Mouse (Mus musculus) erythroblast, embryonic 14.5 days (primary cell): Measurements from ENCODE around the gene Rap1gap2. TPM values are rescaled to one million over a fixed set of nuclear protein-coding genes. Genes with fewer than 3 reads are reported as not detected.

ENCODE experiments used
- H3K27me3 ChIP-seq: 2 replicates; pipeline ENCODE4 v1.6.1; 2012; ENCODE audit warnings: inconsistent platforms; ENCODE audit not compliant: control insufficient read depth
- H3K36me3 ChIP-seq: 2 replicates; pipeline ENCODE4 v1.6.1; 2012; ENCODE audit warnings: mild to moderate bottlenecking, inconsistent platforms; ENCODE audit not compliant: control insufficient read depth
- H3K4me1 ChIP-seq: 2 replicates; pipeline ENCODE4 v1.6.1; 2012; ENCODE audit warnings: inconsistent platforms; ENCODE audit not compliant: control insufficient read depth
- H3K4me3 ChIP-seq: replicated peaks from 2 replicates; pipeline ENCODE3; 2012; ENCODE audit warnings: moderate library complexity, mild to moderate bottlenecking, inconsistent platforms
- H3K9me3 ChIP-seq: 2 replicates; pipeline ENCODE4 v1.6.1; 2012; ENCODE audit warnings: low read length, inconsistent platforms, mixed read lengths; ENCODE audit not compliant: control insufficient read depth
- GATA1 ChIP-seq: IDR thresholded peaks from 2 replicates; pipeline ENCODE4 v1.6.1; 2012; ENCODE audit warnings: low read length, inconsistent platforms, mixed read lengths
- TAL1 ChIP-seq: IDR thresholded peaks from 3 replicates; pipeline ENCODE4 v1.6.1; 2012; ENCODE audit warnings: low read length, inconsistent platforms, mixed read lengths
- polyA plus RNA-seq: library from polyadenylated mRNA; stranded (reverse); fragments of >175 nt; gene quantifications from 2 replicates; pipeline ENCODE4 v1.2.3, GENCODE M21; 2012

The Rap1gap2 gene
- polyA plus RNA-seq, 1 experiment = 0.03 TPM

- no peaks in the 10 kb centered on the region for H3K36me3 ChIP-seq
- TF ChIP-seq TAL1 = no peak
- no peak for TF ChIP-seq GATA1
Measured at GRCm38 (mm10) chr11:74408587-74409446, 201.9 kb downstream of the Rap1gap2 start.

DNA sequence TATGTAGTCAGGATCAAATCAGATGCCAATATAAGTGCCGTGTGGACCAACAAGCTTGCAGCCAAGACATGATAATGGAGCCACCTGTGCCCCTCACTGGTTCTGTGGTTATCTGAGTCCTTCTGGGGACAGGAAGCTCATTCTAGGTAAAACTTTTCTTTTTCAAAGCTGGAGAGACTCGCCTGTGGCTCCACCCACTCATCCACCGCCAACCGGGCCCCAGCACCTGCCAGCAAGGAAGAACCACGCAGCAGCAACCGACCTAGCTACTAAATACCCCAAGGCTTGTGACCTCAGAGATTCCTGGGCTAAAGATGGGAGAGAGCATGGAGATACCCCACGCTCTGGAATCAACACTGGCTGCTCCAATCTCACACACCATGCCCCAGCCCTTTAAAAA lies 205.5 kb downstream of the Rap1gap2 start:
- H3K9me3 ChIP-seq = no peaks in the 10 kb centered on the region
- TF ChIP-seq TAL1 (no peak), GATA1 (no peak)
- no peaks in the 10 kb centered on the region for H3K4me1 ChIP-seq
- no peak overlapping the region for H3K4me3 ChIP-seq
- no peaks in the 10 kb centered on the region for H3K36me3 ChIP-seq
- H3K27me3 ChIP-seq = no peaks in the 10 kb centered on the region

More at GRCm38 (mm10) chr11:74408587-74409446, 201.9 kb downstream of the Rap1gap2 start:
- Histone ChIP-seq H3K4me3 (no peak overlapping the region), H3K9me3 (no peaks in the 10 kb centered on the region), H3K27me3 (no peaks in the 10 kb centered on the region), H3K4me1 (no peaks in the 10 kb centered on the region)

DNA sequence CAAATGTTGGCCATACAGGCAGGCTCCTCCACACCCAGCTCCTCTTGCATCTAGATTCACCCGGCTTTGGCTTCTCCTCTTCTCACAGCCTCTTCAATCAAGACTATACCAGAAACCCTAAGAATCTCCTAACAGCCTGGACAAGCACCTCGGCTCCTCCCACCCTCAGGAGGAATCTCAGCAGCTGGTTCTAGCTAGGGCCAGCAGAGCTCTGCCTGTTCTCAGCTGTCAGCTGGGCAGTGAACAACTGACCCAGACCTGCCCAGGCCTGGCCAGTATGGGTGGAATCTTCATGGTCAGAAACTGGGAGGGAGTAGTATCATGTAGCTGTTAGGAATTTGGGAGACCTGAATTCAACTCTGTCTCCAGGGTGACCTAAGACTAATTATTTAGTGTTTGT lies 206.5 kb downstream of the Rap1gap2 start:
- Histone ChIP-seq H3K9me3 (no peaks in the 10 kb centered on the region), H3K4me1 (no peaks in the 10 kb centered on the region), H3K4me3 (no peak overlapping the region), H3K36me3 (no peaks in the 10 kb centered on the region), H3K27me3 (no peaks in the 10 kb centered on the region)
- TF ChIP-seq GATA1 (no peak), TAL1 (no peak)

- Histone ChIP-seq H3K4me3 (no peak overlapping the region), H3K36me3 (no peaks in the 10 kb centered on the region; the same call in 1 of the 2 replicates), H3K4me1 (no peaks in the 10 kb centered on the region), H3K9me3 (no peaks in the 10 kb centered on the region), H3K27me3 (no peaks in the 10 kb centered on the region)
- TF ChIP-seq TAL1 = no peak
- TF ChIP-seq GATA1 = no peak
Measured at GRCm38 (mm10) chr11:74402126-74402525, 208.6 kb downstream of the Rap1gap2 start.

DNA sequence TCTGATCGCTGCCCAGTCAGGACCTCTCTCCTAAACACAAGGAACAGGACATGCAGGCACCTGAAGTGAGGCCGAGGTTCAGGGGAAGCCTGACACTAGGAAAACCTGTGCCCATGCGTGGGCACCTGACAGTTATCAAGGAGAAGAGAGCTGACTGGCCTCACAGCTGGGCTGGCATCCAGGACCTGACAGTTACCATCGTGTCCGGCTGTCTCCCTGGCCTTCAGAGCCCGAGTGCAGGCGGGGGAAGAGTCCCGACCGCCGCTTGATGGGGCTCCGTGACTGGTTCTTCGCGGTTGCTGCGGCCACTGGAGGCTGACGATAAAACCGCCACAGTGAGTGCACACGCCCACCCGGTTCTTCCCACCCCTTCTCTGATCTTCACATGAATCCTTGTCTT lies 215.1 kb downstream of the Rap1gap2 start:
- Histone ChIP-seq H3K9me3 (no peaks in the 10 kb centered on the region), H3K36me3 (no peaks in the 10 kb centered on the region; the same call in 1 of the 2 replicates), H3K27me3 (no peaks in the 10 kb centered on the region), H3K4me1 (no peaks in the 10 kb centered on the region), H3K4me3 (no peak overlapping the region)
- TF ChIP-seq TAL1 (no peak), GATA1 (no peak)

- Histone ChIP-seq H3K27me3 (no peaks in the 10 kb centered on the region), H3K36me3 (no peaks in the 10 kb centered on the region; the same call in 1 of the 2 replicates), H3K4me3 (no peak overlapping the region), H3K4me1 (no peaks in the 10 kb centered on the region), H3K9me3 (no peaks in the 10 kb centered on the region)
- TF ChIP-seq TAL1 (no peak), GATA1 (no peak)
Measured at GRCm38 (mm10) chr11:74393489-74393888, 217.2 kb downstream of the Rap1gap2 start.

DNA sequence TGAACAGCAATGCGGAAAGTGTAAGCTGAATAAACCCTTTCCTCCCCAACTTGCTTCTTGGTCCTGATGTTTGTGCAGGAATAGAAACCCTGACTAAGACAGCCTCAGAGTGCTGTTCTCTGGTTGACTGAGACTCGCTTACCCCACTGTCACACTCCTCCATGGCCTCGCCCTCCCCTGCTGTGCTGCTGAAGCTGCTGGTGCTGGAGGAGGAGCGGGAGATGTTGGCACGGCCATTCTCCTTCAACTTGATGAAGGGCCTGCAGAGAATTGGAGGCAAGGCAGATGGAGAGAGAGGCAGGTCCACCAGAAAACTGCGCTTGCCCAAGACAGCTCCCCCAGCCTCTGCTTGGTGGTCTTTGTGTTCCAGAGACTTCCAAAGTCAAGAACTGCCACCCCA lies 217.8 kb downstream of the Rap1gap2 start:
- H3K27me3 ChIP-seq = no peaks in the 10 kb centered on the region
- H3K4me3 ChIP-seq = no peak overlapping the region
- H3K36me3 ChIP-seq = no peaks in the 10 kb centered on the region; the same call in 1 of the 2 replicates
- no peaks in the 10 kb centered on the region for H3K9me3 ChIP-seq
- TF ChIP-seq TAL1 (no peak), GATA1 (no peak)
- H3K4me1 ChIP-seq = no peaks in the 10 kb centered on the region

DNA sequence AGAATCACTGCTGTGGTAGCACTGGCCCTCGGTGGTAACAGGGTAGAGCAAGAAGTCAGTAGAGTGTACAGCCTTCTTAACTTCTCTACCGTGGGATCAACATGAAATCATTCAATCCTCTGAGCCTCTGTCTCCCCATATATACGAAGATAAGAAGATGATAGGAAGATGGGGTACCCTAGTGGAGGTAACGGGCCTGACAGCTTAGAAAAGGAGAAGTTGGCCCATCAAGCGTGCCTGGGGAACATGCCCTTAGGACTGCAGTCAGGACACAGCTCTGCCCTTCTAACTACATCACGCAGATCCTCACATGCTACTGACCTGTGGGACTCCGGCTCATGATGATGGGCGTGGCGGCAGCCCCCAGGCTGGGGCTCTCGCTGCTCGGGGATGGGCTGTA lies 218.8 kb downstream of the Rap1gap2 start:
- no peak overlapping the region for H3K4me3 ChIP-seq
- no peaks in the 10 kb centered on the region for H3K9me3 ChIP-seq
- no peaks in the 10 kb centered on the region for H3K36me3 ChIP-seq
- TF ChIP-seq TAL1 = no peak
- no peak for TF ChIP-seq GATA1
- no peaks in the 10 kb centered on the region for H3K4me1 ChIP-seq
- H3K27me3 ChIP-seq = no peaks in the 10 kb centered on the region

DNA sequence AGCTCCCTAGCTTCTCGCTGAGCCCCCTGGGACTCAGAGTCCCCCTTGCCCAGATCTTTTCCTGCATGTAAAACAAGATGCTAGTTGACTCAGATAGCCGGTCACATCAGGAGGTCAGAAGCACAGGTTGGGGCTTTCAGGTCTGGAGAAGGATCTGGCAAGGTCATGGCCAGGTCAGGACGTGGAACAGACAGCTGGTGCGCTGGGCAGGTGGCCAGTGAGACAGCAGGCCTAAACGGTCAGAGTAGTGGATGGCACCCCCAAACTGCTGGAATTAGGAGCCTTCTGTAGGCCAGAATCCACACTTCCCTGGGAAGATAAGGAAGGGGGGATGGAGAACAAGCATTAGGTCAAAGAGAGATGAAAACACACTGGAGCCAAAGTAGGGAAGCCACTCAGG lies 223.5 kb downstream of the Rap1gap2 start:
- Histone ChIP-seq H3K27me3 (no peaks in the 10 kb centered on the region), H3K4me1 (no peaks in the 10 kb centered on the region), H3K36me3 (no peaks in the 10 kb centered on the region), H3K4me3 (no peak overlapping the region), H3K9me3 (no peaks in the 10 kb centered on the region)
- no peak for TF ChIP-seq TAL1
- TF ChIP-seq GATA1 = no peak
